Mouse (Mus musculus): ENCODE measurements at regions not wholly inside any gene's neighbourhood (a gene's known extent, or its start where the extent isn't known, plus 50 kb on each side); places are given as distances from the start of the nearest gene placed in this dataset.

DNA sequence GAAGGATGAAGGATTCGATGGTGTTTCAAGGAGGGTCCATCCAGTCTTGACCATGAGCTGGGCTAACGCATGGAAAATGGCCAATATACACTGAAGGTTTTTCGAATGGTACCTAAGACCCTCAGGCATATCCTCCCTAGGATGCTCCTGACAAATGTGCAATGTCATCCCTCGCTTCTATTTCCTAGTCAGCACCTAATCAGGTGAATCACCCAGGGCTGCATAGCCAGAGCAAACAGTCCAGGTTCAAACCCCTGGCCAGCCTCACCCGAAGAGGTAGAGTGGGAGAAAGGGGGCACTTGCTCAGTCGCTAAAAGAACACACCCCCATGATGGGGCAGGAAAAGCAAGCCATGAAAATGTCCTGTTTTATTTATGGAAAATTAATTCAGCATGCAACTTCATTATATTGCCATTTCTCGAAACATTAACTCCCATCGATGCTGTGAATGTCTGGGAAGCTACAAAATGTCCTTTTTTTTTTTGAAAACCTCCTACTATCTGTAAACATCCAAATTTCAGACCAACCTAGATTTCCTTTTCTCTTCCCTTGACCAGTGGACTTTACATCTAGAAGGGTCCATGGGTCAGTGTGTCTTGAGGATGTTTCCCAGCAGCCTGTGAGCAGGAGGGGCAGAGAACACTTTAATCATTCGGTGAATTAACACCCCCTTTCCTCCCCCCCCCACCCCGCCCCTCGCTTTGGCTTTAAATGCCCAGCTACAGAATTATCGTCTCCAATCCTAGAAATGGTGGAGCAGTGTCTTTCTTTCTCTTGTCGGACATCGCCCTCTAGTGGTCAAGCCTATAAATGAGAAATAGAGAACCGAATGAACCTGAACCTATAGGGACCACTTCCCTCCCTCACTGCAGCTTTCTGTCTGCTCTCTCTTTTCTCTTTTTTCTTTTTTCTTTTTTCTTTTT is 68.8 kb upstream of the Il12b start:
- peak; percentile 69 for ATAC-seq (ENCODE audit: low FRiP score, low read depth)
- no peak overlapping the region for H3K27ac ChIP-seq
- H3K4me2 ChIP-seq (replicated peaks): peak overlapping the region; percentile 44

DNA sequence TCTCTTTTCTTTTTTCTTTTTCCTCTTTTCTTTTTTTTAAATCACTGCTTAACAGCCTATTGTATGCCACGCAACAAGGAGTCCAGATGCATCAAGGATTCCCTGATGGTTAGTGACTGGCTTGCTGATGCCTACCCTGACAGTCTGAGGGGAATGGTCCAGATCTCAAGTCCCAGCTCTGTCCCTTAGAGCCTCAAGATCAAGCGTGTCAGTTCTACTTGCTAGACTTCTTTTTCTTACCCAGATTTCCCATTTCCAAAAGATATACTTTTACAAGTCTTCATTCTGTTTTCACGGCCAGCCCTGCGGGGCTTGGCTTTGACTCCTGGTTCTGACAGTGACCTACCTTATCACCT is 68.1 kb upstream of the Il12b start:
- no peak for ATAC-seq (ENCODE audit: low FRiP score, low read depth)
- no peaks in the 10 kb centered on the region for H3K9me3 ChIP-seq
- H3K27ac ChIP-seq: no peak overlapping the region
- no peaks in the 10 kb centered on the region for H3K36me3 ChIP-seq
- no peaks in the 10 kb centered on the region for H3K27me3 ChIP-seq (replicated peaks)
- no peak overlapping the region for H3K4me2 ChIP-seq (replicated peaks)
- no peaks in the 10 kb centered on the region for H3K4me1 ChIP-seq
- WGBS: 68% methylated on average over 4 of the region's 4 CpGs
- H3K4me3 ChIP-seq: no peak overlapping the region
- no peak overlapping the region for H3K9ac ChIP-seq

More for the DNA sequence above, 68.8 kb upstream of the Il12b start:
- H3K4me3 ChIP-seq: no peak overlapping the region
- H3K27me3 ChIP-seq (replicated peaks): no peaks in the 10 kb centered on the region
- no peak overlapping the region for H3K9ac ChIP-seq
- no peaks in the 10 kb centered on the region for H3K9me3 ChIP-seq
- H3K36me3 ChIP-seq: no peaks in the 10 kb centered on the region
- no peaks in the 10 kb centered on the region for H3K4me1 ChIP-seq
- whole genome bisulfite sequencing: 30% methylated on average over 15 of the region's 15 CpGs

DNA sequence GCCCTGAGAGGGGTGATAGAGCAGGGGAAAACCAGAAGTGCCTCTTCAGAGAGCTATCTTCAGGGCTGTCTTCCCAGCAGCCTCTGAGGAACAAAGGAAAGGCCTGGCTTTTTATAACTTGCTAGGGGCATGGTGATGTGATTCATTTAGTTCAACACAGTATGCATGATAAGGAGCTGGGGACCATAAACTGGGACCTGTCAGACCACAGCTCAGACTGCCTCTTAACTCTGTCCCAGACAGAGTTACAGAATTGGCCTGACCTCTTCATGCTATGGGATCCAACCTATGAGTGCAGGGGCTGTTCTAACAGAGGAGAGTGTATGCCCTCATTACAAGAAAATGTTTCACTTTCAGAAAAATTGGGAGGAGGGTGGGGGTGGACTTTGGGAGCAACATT is 59.3 kb upstream of the Il12b start:
- Histone ChIP-seq H3K9ac (no peak overlapping the region), H3K36me3 (no peaks in the 10 kb centered on the region), H3K27ac (no peak overlapping the region), H3K4me1 (no peaks in the 10 kb centered on the region), H3K27me3 (replicated peaks) (no peaks in the 10 kb centered on the region), H3K4me2 (replicated peaks) (no peak overlapping the region), H3K4me3 (no peak overlapping the region), H3K9me3 (no peaks in the 10 kb centered on the region)
- no peak for ATAC-seq (ENCODE audit: low FRiP score, low read depth)

DNA sequence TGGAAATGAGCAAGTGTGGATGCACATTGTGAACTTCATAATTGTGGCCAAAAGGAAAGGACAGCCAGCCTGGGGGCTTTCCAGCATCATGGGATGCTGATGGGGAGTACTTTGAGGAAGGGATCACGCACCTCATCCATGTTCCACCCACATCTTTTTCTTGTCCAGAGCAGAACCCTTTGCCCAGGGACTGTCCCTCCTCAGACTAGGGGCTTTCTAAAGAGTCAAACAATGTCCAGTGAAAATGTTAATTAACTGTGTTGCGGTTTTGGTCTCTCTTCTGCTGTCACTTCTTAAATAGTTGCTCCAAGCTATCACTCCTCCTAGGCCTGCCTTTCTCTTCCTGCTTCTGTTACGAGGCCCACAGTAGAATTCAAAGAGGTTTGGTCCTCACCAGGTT is 51.6 kb upstream of the Il12b start:
- Histone ChIP-seq H3K27me3 (replicated peaks) (no peaks in the 10 kb centered on the region), H3K9me3 (no peaks in the 10 kb centered on the region), H3K9ac (no peak overlapping the region), H3K4me2 (replicated peaks) (no peak overlapping the region), H3K27ac (no peak overlapping the region), H3K36me3 (no peaks in the 10 kb centered on the region), H3K4me3 (no peak overlapping the region), H3K4me1 (no peaks in the 10 kb centered on the region)
- WGBS: 87% methylated on average over 3 of the region's 3 CpGs
- no peak for ATAC-seq (ENCODE audit: low FRiP score, low read depth)

DNA sequence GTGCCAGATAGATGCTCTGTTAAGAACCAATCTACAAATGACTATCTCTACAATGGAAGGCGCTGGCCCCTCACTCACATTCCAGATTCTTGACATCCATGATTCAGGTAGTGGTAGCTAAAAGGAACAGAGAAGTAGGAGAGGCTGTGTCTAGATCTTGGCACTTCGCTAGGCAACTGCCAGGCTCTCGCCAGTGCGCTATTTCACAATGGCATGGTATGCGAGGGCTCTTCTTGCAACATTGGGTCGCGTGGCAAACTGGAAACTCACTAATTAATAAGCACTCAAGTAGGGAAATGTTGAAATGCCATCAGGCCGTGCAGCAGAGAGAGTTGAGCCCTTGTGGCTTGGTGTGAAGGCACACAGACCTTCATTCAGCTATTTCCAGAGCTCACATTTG is 50.3 kb upstream of the Il12b start:
- Histone ChIP-seq H3K27ac (no peak overlapping the region), H3K9ac (no peak overlapping the region), H3K9me3 (no peaks in the 10 kb centered on the region), H3K36me3 (no peaks in the 10 kb centered on the region), H3K4me2 (replicated peaks) (no peak overlapping the region), H3K4me3 (no peak overlapping the region), H3K4me1 (no peaks in the 10 kb centered on the region), H3K27me3 (replicated peaks) (no peaks in the 10 kb centered on the region)
- no peak for ATAC-seq (ENCODE audit: low FRiP score, low read depth)
- WGBS: 89% methylated on average over 8 of the region's 8 CpGs

Data from neural tube, embryonic 12.5 days (tissue).